Mouse (Mus musculus): ENCODE data around the gene Kndc1.

Gene Kndc1

GRCm38 (mm10) chr7:139951079-139951478 lies 56.6 kb downstream of the Kndc1 start:
- peak; percentile 68 for DNase-seq (ENCODE audit: low read depth, low spot score)

- DNase-seq (ENCODE audit: low read depth, low spot score) = peak; percentile 35
Observed at GRCm38 (mm10) chr7:139951991-139952633, 57.6 kb downstream of the Kndc1 start.

- no peak for DNase-seq (ENCODE audit: low read depth, low spot score)
Observed at GRCm38 (mm10) chr7:139955505-139955904, 61.0 kb downstream of the Kndc1 start.

GRCm38 (mm10) chr7:139956658-139957057 lies 62.2 kb downstream of the Kndc1 start:
- no peak for DNase-seq (ENCODE audit: low read depth, low spot score)

GRCm38 (mm10) chr7:139957437-139957836 lies 62.9 kb downstream of the Kndc1 start:
- DNase-seq (ENCODE audit: low read depth, low spot score) = no peak

- no peak for DNase-seq (ENCODE audit: low read depth, low spot score)
Observed at GRCm38 (mm10) chr7:139957958-139958357, 63.5 kb downstream of the Kndc1 start.

- DNase-seq (ENCODE audit: low read depth, low spot score) = no peak
Observed at GRCm38 (mm10) chr7:139961141-139961540, 66.6 kb downstream of the Kndc1 start.

GRCm38 (mm10) chr7:139963814-139964213 lies 69.3 kb downstream of the Kndc1 start:
- no peak for DNase-seq (ENCODE audit: low read depth, low spot score)

- DNase-seq (ENCODE audit: low read depth, low spot score) = no peak
Observed at GRCm38 (mm10) chr7:139967175-139967574, 72.7 kb downstream of the Kndc1 start.

GRCm38 (mm10) chr7:139968428-139968827 lies 73.9 kb downstream of the Kndc1 start:
- DNase-seq (ENCODE audit: low read depth, low spot score) = peak; percentile 88

GRCm38 (mm10) chr7:139969348-139970130 lies 75.0 kb downstream of the Kndc1 start:
- peak; percentile 85 for DNase-seq (ENCODE audit: low read depth, low spot score)

- DNase-seq (ENCODE audit: low read depth, low spot score) = no peak
Observed at GRCm38 (mm10) chr7:139970216-139970919, 75.9 kb downstream of the Kndc1 start.

- DNase-seq (ENCODE audit: low read depth, low spot score) = no peak
Observed at GRCm38 (mm10) chr7:139970979-139971378, 76.5 kb downstream of the Kndc1 start.

GRCm38 (mm10) chr7:139971436-139971835 lies 76.9 kb downstream of the Kndc1 start:
- DNase-seq (ENCODE audit: low read depth, low spot score) = peak; percentile 55

- DNase-seq (ENCODE audit: low read depth, low spot score) = peak; percentile 77
Observed at GRCm38 (mm10) chr7:139972923-139973331, 78.4 kb downstream of the Kndc1 start.

GRCm38 (mm10) chr7:139974307-139974706 lies 79.8 kb downstream of the Kndc1 start:
- peak; percentile 76 for DNase-seq (ENCODE audit: low read depth, low spot score)

GRCm38 (mm10) chr7:139975471-139975870 lies 81.0 kb downstream of the Kndc1 start:
- DNase-seq (ENCODE audit: low read depth, low spot score) = no peak

- DNase-seq (ENCODE audit: low read depth, low spot score) = peak; percentile 85
Observed at GRCm38 (mm10) chr7:139978278-139978892, 83.9 kb downstream of the Kndc1 start, which contains the start of gene 6430531B16Rik. TSS of gene 6430531B16Rik (minus strand) at chr7:139978755.

GRCm38 (mm10) chr7:139979011-139979719 lies 84.7 kb downstream of the Kndc1 start:
- no peak for DNase-seq (ENCODE audit: low read depth, low spot score)

GRCm38 (mm10) chr7:139980778-139981177 lies 86.3 kb downstream of the Kndc1 start:
- DNase-seq (ENCODE audit: low read depth, low spot score) = no peak

GRCm38 (mm10) chr7:139982058-139982457 lies 87.6 kb downstream of the Kndc1 start:
- no peak for DNase-seq (ENCODE audit: low read depth, low spot score)
